Mouse (Mus musculus) intestine, postnatal 0 days (tissue): Measurements from ENCODE around the gene B4galt2. TPM values are rescaled to one million over a fixed set of nuclear protein-coding genes. Genes with fewer than 3 reads are reported as not detected.

Experiments
- ATAC-seq: fragments of 200-750 bp; cut with Nextera tagmentation; 2 replicates; pipeline ENCODE4 v1.8.0; 2017; ENCODE audit warnings: mild to moderate bottlenecking, moderate TSS enrichment, moderate library complexity
- H3K27ac ChIP-seq: fragments of 300-500 bp; sonication (generic); 2 replicates; pipeline ENCODE4 v1.5.1; 2014; ENCODE audit warnings: mild to moderate bottlenecking, low read depth, low read length, moderate library complexity
- H3K27me3 ChIP-seq: fragments of 300-500 bp; sonication (generic); replicated peaks from 2 replicates; pipeline ENCODE4 v1.6.1; 2014; ENCODE audit warnings: low read length, mixed read lengths; ENCODE audit not compliant: control insufficient read depth, insufficient read depth
- H3K36me3 ChIP-seq: fragments of 300-500 bp; sonication (generic); 2 replicates; pipeline ENCODE4 v1.6.1; 2014; ENCODE audit warnings: mild to moderate bottlenecking, moderate library complexity; ENCODE audit not compliant: control insufficient read depth, insufficient read depth
- H3K4me1 ChIP-seq: fragments of 300-500 bp; sonication (generic); replicated peaks from 2 replicates; pipeline ENCODE4 v1.6.1; 2014; ENCODE audit warnings: antibody characterized with exemption, low read length, mixed read lengths; ENCODE audit not compliant: control insufficient read depth, insufficient read depth
- H3K4me2 ChIP-seq: fragments of 300-500 bp; sonication (generic); replicated peaks from 2 replicates; pipeline ENCODE4 v1.6.1; 2014; ENCODE audit warnings: low read depth, mild to moderate bottlenecking, moderate library complexity
- H3K4me3 ChIP-seq: fragments of 300-500 bp; sonication (generic); 2 replicates; pipeline ENCODE4 v1.5.1; 2014; ENCODE audit warnings: low read depth, low read length
- H3K9ac ChIP-seq: fragments of 300-500 bp; sonication (generic); 2 replicates; pipeline ENCODE4 v1.6.1; 2014; ENCODE audit warnings: mild to moderate bottlenecking, low read depth, low read length
- H3K9me3 ChIP-seq: fragments of 300-500 bp; sonication (generic); 2 replicates; pipeline ENCODE4 v1.6.1; 2016; ENCODE audit warnings: mixed run types; ENCODE audit not compliant: control insufficient read depth
- CTCF ChIP-seq: sonication (generic); IDR thresholded peaks from 2 replicates; pipeline ENCODE4 v1.5.1; 2016; ENCODE audit warnings: low read depth, mild to moderate bottlenecking, control low read depth, antibody characterized with exemption, moderate library complexity
- WGBS: fragments of 180-500 bp; shearing (Covaris S2); extraction: QIAGEN DNeasy Blood & Tissue Kit; methylation state at CpG from one replicate; pipeline ENCODE4 v1.1.7; 2014; 5-methylcytosine and 5-hydroxymethylcytosine counted together
- polyA plus RNA-seq: library from polyadenylated mRNA; unstranded; fragments of >200 nt; fragmentation: Nextera tagmentation; extraction: Ambion mirVana; gene quantifications from 2 replicates; pipeline ENCODE4 v1.2.1, GENCODE M21; 2015

Gene B4galt2
- polyA plus RNA-seq, 1 experiment from 2014 or later = 8.7 TPM

DNA sequence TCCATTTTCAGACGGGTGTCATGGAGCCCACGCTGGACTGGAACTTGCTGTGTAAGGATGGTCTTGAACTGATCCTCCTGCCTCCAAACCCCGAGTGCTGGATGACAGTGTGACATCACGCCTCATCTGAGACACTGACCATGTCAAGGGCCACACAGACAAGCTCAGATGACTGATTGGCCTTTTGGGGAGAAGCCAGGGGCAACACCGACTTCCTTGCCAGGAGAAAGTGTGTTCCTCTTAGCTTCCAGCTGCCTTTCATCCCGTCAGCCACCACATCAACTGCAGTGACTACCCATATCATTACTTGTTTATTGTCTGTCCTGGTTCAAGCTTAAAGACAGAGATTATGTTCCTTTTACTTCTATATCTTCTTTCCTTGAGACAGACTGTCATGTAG lies 41.6 kb upstream of the B4galt2 start:
- 59% methylated on average over 6 of the region's 6 CpGs for WGBS
- TF ChIP-seq CTCF = no peak

DNA sequence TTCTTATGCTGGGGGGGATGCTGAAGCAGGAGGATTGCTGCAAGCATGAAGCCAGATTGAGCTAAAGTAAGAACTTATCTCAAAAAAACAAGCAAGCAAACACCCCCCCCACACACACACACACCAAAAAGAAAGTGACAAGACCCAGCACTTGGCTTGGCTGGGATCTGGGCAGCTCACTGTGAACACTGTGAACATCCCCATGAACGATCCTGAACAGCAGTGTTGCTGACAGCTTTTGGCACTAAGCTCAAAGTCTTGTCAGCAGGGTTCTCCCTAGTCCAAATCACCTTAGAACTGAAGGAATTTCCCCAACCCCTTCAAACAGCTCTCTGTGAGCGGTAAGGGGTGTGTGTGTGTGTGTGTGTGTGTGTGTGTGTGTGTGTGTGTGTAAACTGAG lies 40.2 kb upstream of the B4galt2 start:
- H3K27me3 ChIP-seq = peaks cover 36% of the 10 kb centered on the region
- TF ChIP-seq CTCF = no peak
- no peaks in the 10 kb centered on the region for H3K4me1 ChIP-seq
- H3K4me2 ChIP-seq = no peak overlapping the region
- H3K9me3 ChIP-seq = no peaks in the 10 kb centered on the region
- ATAC-seq = no peak
- no peak overlapping the region for H3K27ac ChIP-seq
- H3K36me3 ChIP-seq = no peaks in the 10 kb centered on the region
- WGBS = 59% methylated on average over 2 of the region's 2 CpGs
- no peak overlapping the region for H3K9ac ChIP-seq
- no peak overlapping the region for H3K4me3 ChIP-seq

More for the DNA sequence above, 41.6 kb upstream of the B4galt2 start:
- Histone ChIP-seq H3K27me3 (peaks cover 37% of the 10 kb centered on the region), H3K9ac (no peak overlapping the region), H3K27ac (no peak overlapping the region), H3K4me2 (no peak overlapping the region), H3K36me3 (no peaks in the 10 kb centered on the region), H3K4me1 (no peaks in the 10 kb centered on the region), H3K9me3 (no peaks in the 10 kb centered on the region), H3K4me3 (no peak overlapping the region)
- no peak for ATAC-seq

DNA sequence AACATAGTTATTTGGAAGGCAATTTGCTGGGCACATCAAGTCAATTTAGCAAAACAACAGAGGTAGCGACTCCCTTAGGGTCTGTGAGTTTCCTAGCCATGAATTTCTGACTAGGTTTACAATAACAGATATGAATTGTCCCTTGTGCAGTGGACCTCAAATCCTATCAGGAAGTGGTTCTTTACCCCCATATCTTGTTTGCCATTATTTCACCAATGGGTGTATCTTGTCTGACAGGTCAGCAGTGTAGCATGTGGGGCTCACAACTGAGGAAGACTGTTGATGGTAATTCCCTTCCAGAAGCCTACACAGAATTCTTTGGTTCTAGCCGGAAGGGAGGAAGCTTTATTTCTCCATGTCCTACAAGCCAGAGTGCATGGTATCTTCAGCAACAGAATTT lies 38.1 kb upstream of the B4galt2 start:
- Histone ChIP-seq H3K36me3 (no peaks in the 10 kb centered on the region), H3K4me3 (no peak overlapping the region), H3K27ac (no peak overlapping the region), H3K27me3 (peaks cover 16% of the 10 kb centered on the region), H3K4me2 (no peak overlapping the region), H3K4me1 (no peaks in the 10 kb centered on the region), H3K9me3 (no peaks in the 10 kb centered on the region), H3K9ac (no peak overlapping the region)
- no peak for TF ChIP-seq CTCF
- ATAC-seq = no peak
- WGBS = 84% methylated on average over 2 of the region's 2 CpGs

DNA sequence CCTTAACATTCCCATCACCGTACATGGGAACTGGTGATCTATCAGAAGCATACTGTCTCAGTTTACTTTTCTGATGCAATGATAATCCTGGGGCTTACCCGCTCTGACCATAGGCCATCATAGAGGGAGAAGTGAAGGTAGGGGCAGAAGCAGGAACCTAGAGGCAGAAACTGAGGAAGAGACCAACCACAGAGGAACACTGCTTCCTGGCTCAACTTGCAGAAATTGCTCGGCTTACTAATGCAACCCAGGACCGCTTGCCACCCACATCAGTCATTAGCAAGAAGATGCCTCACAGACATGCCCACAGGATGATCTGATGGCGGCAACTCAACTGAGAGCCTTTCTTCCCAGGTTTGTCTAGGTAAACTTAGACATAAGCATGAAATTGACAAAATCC lies 35.5 kb upstream of the B4galt2 start:
- Histone ChIP-seq H3K9me3 (no peaks in the 10 kb centered on the region), H3K4me1 (peaks cover 11% of the 10 kb centered on the region), H3K36me3 (no peaks in the 10 kb centered on the region), H3K27ac (no peak overlapping the region), H3K4me3 (no peak overlapping the region), H3K27me3 (no peaks in the 10 kb centered on the region), H3K4me2 (no peak overlapping the region), H3K9ac (no peak overlapping the region)
- 70% methylated on average over 5 of the region's 5 CpGs for WGBS
- TF ChIP-seq CTCF = no peak
- ATAC-seq = no peak

DNA sequence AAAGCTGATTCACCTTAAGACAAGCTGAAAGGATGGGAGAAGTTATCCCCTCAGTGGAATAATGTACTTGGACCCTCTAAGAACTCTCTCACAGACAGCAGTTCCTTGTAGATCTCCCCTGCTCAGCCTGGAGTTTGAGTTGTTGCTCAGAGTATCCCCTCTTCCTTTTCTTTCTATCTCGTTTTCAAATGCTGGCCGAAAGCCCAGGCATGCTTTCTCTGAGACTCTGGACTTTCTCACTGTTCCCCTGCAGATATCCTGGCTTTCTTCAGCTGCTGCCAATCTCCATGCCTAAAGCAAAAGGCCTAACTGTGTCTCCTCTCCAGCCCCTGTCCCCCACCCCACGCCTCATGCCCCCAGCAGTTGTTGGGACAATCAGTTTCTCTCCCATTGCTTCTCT lies 35.0 kb upstream of the B4galt2 start:
- 48% methylated on average over 3 of the region's 3 CpGs for WGBS
- no peak for ATAC-seq

DNA sequence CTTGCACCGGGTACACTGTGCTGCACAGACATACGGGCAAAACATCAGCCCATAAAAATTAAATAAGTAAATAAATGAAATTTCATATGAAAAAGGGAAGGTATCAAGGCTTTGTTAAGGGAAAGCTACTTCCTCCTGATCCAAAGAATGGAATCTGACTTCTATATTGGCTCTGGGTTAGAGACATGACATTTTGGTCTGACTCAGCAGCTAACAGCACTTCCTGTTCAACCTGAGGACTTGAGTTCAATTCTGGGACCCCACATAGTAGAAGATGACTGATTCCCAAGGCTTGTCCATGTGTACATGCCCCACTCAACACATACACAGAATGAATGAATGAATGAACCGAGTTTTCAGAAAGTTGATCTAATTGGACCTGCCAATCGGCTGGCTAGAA lies 34.6 kb upstream of the B4galt2 start:
- Histone ChIP-seq H3K4me1 (peaks cover 11% of the 10 kb centered on the region), H3K27ac (no peak overlapping the region), H3K36me3 (no peaks in the 10 kb centered on the region), H3K4me3 (no peak overlapping the region), H3K27me3 (no peaks in the 10 kb centered on the region), H3K9me3 (no peaks in the 10 kb centered on the region), H3K9ac (no peak overlapping the region), H3K4me2 (no peak overlapping the region)
- no peak for TF ChIP-seq CTCF
- ATAC-seq = no peak
- 81% methylated on average over 4 of the region's 4 CpGs for WGBS

More for the DNA sequence above, 35.0 kb upstream of the B4galt2 start:
- no peak overlapping the region for H3K9ac ChIP-seq
- H3K4me1 ChIP-seq = peaks cover 11% of the 10 kb centered on the region
- no peaks in the 10 kb centered on the region for H3K36me3 ChIP-seq
- no peak for TF ChIP-seq CTCF
- H3K27me3 ChIP-seq = no peaks in the 10 kb centered on the region
- no peak overlapping the region for H3K4me2 ChIP-seq
- H3K27ac ChIP-seq = no peak overlapping the region; the same call in 1 of the 2 replicates
- H3K4me3 ChIP-seq = no peak overlapping the region
- H3K9me3 ChIP-seq = no peaks in the 10 kb centered on the region

DNA sequence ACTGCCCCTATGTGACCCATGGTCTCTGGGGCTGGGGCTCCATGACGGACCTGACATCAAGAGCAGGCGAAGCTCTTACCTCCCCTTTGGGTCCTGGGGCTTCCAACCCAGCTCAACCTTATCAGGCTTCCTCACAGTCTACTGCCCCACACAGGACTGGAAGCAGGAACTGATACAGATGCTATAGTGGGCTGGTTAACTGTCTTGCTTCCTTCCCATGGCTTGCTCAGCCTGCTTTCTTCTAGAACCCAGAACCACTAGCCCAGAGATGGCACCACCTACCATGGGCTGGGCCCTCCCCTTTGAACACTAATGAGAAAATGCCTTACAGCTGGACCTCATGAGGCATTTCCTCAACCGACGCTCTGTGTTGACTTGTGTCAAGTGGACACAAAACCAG lies 34.1 kb upstream of the B4galt2 start:
- 87% methylated on average over 4 of the region's 4 CpGs for WGBS
- TF ChIP-seq CTCF = no peak

More for the DNA sequence above, 34.1 kb upstream of the B4galt2 start:
- ATAC-seq = no peak
- Histone ChIP-seq H3K9me3 (no peaks in the 10 kb centered on the region), H3K27ac (no peak overlapping the region), H3K36me3 (0 out of 2 replicates have a peak, but pooled peaks cover under 1% of the 10 kb centered on the region), H3K27me3 (no peaks in the 10 kb centered on the region), H3K4me3 (no peak overlapping the region), H3K4me2 (no peak overlapping the region), H3K4me1 (peaks cover 11% of the 10 kb centered on the region), H3K9ac (no peak overlapping the region)
